Mouse (Mus musculus): ENCODE data around the gene Gm973. TPM values are rescaled to one million over a fixed set of nuclear protein-coding genes. Genes with fewer than 3 reads are reported as not detected.

Gene Gm973
- polyA plus RNA-seq, 1 experiment = 0.13 TPM

DNA sequence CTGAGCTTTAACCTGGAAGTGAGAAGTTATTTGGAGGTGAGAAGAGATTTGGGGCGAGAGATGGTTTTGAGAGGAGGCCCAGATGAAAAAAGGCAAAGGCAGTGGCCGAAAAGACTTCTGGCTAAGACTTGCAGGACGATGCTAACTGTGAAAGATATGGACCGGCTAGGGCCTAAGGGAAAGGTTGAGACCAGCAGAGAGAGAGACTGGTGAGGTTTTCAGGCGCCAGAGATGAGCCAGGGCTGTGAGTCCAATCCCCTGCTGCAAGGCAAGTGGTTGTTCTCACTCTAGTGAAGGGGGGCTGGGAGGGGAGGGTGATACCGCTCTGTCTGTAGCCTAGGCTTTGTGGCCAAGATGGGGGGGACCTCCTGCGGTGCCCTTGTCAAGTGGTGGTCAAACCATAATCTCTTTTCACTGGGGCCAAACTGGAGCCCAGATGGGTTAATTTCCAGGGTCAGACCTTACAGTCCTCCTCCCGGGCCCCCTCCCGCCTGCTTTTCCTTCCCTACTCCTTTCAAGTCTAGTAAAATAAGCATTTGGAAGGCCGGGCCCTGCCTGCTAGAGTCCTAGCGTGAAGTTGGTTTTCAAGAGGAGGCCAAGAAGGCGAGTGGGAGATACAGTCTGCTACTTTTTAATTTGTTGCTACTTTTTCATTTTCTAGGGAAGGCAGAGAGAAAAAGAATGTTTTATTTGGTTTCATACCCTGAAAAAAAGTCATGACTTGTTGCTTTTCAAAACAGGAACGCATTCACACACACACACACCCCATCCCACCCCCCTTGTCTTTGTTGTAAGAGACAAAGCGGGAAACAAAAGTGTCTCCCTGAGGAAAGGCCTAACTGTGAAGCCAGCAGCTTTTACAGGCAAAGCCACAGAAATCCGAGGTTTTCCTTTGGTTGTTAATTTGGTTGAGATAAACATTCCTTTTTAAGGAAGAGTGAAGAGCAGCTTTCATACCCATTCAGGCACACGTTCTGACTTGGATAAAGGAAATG lies 31.0 kb upstream of the Gm973 start:
- no peak overlapping the region; the same call in 1 of the 2 replicates for H3K27ac ChIP-seq (ENCODE audit: insufficient read depth, low read depth, low read length)
- TF ChIP-seq CTCF (IDR thresholded peaks at IDR 0.05; ENCODE audit: extremely low read depth, insufficient read length, insufficient replicate concordance, low read depth, low read length) = no peak
- TF ChIP-seq POLR2A (IDR thresholded peaks at IDR 0.05; ENCODE audit: low read depth, low read length) = no peak
- 0 out of 2 replicates have a peak, but pooled peaks cover 1% of the 10 kb centered on the region for H3K36me3 ChIP-seq (ENCODE audit: control insufficient read depth, insufficient read depth, low read length)
- H3K4me3 ChIP-seq (ENCODE audit: low read depth, low read length) = peak overlapping the region; percentile 73
- H3K4me1 ChIP-seq (ENCODE audit: control insufficient read depth, insufficient read depth, insufficient read length, low read length) = peaks cover 28% of the 10 kb centered on the region
- H3K27me3 ChIP-seq (ENCODE audit: control insufficient read depth, insufficient read depth, low read length) = no peaks in the 10 kb centered on the region
- WGBS = 28% methylated on average over 16 of the region's 16 CpGs

- WGBS = 53% methylated on average over 4 of the region's 4 CpGs
Measured at GRCm38 (mm10) chr1:59485803-59486202, 30.3 kb upstream of the Gm973 start.

GRCm38 (mm10) chr1:59487651-59488051 lies 28.4 kb upstream of the Gm973 start:
- TF ChIP-seq POLR2A (IDR thresholded peaks at IDR 0.05; ENCODE audit: low read depth, low read length) (no peak), CTCF (IDR thresholded peaks at IDR 0.05; ENCODE audit: extremely low read depth, insufficient read length, insufficient replicate concordance, low read depth, low read length) (no peak)
- Histone ChIP-seq H3K4me1 (ENCODE audit: control insufficient read depth, insufficient read depth, insufficient read length, low read length) (peaks cover 28% of the 10 kb centered on the region), H3K36me3 (ENCODE audit: control insufficient read depth, insufficient read depth, low read length) (0 out of 2 replicates have a peak, but pooled peaks cover 1% of the 10 kb centered on the region), H3K27ac (ENCODE audit: insufficient read depth, low read depth, low read length) (peak overlapping the region; percentile 62), H3K4me3 (ENCODE audit: low read depth, low read length) (peak overlapping the region; percentile 20; the same call in 1 of the 2 replicates), H3K27me3 (ENCODE audit: control insufficient read depth, insufficient read depth, low read length) (no peaks in the 10 kb centered on the region)
- WGBS = 13% methylated on average over 10 of the region's 10 CpGs

More at GRCm38 (mm10) chr1:59485803-59486202, 30.3 kb upstream of the Gm973 start:
- Histone ChIP-seq H3K4me1 (ENCODE audit: control insufficient read depth, insufficient read depth, insufficient read length, low read length) (peaks cover 28% of the 10 kb centered on the region), H3K36me3 (ENCODE audit: control insufficient read depth, insufficient read depth, low read length) (0 out of 2 replicates have a peak, but pooled peaks cover 1% of the 10 kb centered on the region), H3K4me3 (ENCODE audit: low read depth, low read length) (no peak overlapping the region), H3K27me3 (ENCODE audit: control insufficient read depth, insufficient read depth, low read length) (no peaks in the 10 kb centered on the region), H3K27ac (ENCODE audit: insufficient read depth, low read depth, low read length) (no peak overlapping the region)
- no peak for TF ChIP-seq POLR2A (IDR thresholded peaks at IDR 0.05; ENCODE audit: low read depth, low read length)
- TF ChIP-seq CTCF (IDR thresholded peaks at IDR 0.05; ENCODE audit: extremely low read depth, insufficient read length, insufficient replicate concordance, low read depth, low read length) = no peak

- Histone ChIP-seq H3K36me3 (ENCODE audit: control insufficient read depth, insufficient read depth, low read length) (0 out of 2 replicates have a peak, but pooled peaks cover 1% of the 10 kb centered on the region), H3K27me3 (ENCODE audit: control insufficient read depth, insufficient read depth, low read length) (no peaks in the 10 kb centered on the region), H3K4me1 (ENCODE audit: control insufficient read depth, insufficient read depth, insufficient read length, low read length) (peaks cover 23% of the 10 kb centered on the region), H3K4me3 (ENCODE audit: low read depth, low read length) (no peak overlapping the region), H3K27ac (ENCODE audit: insufficient read depth, low read depth, low read length) (no peak overlapping the region)
- TF ChIP-seq POLR2A (IDR thresholded peaks at IDR 0.05; ENCODE audit: low read depth, low read length) (no peak), CTCF (IDR thresholded peaks at IDR 0.05; ENCODE audit: extremely low read depth, insufficient read length, insufficient replicate concordance, low read depth, low read length) (no peak)
- 52% methylated on average over 4 of the region's 4 CpGs for WGBS
Measured at GRCm38 (mm10) chr1:59488481-59488880, 27.6 kb upstream of the Gm973 start.

DNA sequence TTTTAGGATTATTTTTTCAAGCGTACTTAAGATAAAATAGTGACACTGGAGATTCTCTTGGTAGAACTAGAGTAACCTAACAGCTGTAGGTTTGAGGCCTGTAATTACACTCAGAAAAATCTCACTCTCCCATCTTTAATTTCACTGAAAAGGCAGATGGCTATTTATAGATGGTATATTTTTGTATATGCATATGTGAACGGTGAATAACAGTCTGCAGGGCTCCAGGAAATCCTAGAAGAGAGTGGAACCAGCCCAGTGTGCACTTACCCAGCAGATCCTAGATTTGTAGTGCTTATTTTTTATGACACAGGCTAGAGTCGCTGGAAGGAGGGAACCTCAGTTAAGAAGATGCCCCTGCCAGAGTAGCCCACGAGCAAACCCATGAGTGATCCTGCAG lies 27.1 kb upstream of the Gm973 start:
- H3K4me3 ChIP-seq (ENCODE audit: low read depth, low read length) = no peak overlapping the region
- no peak overlapping the region for H3K27ac ChIP-seq (ENCODE audit: insufficient read depth, low read depth, low read length)
- peaks cover 18% of the 10 kb centered on the region for H3K4me1 ChIP-seq (ENCODE audit: control insufficient read depth, insufficient read depth, insufficient read length, low read length)
- TF ChIP-seq POLR2A (IDR thresholded peaks at IDR 0.05; ENCODE audit: low read depth, low read length) = no peak
- no peak for TF ChIP-seq CTCF (IDR thresholded peaks at IDR 0.05; ENCODE audit: extremely low read depth, insufficient read length, insufficient replicate concordance, low read depth, low read length)
- WGBS = 65% methylated on average over 4 of the region's 4 CpGs
- 0 out of 2 replicates have a peak, but pooled peaks cover 1% of the 10 kb centered on the region for H3K36me3 ChIP-seq (ENCODE audit: control insufficient read depth, insufficient read depth, low read length)
- no peaks in the 10 kb centered on the region for H3K27me3 ChIP-seq (ENCODE audit: control insufficient read depth, insufficient read depth, low read length)

DNA sequence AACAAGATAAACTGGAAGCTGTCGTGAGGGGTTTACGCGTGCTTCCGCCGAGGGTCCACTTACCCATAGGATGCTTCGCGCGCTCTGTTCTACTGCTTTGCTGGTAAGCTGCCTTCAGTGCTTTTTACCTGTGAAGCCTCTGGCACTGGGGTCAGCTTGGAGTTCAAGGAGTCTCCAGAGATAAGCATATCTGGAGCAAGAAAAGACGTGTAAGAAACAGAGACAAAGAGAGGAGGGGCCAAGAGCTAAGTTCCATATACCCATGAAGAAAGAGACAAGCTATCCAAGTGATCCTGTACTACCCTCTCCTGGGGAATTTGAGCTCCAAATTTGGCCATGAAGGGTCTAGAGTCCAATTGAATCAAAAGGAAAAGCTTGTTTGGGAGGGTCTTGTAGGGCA lies 24.5 kb upstream of the Gm973 start:
- peaks cover 10% of the 10 kb centered on the region for H3K4me1 ChIP-seq (ENCODE audit: control insufficient read depth, insufficient read depth, insufficient read length, low read length)
- no peaks in the 10 kb centered on the region for H3K27me3 ChIP-seq (ENCODE audit: control insufficient read depth, insufficient read depth, low read length)
- H3K4me3 ChIP-seq (ENCODE audit: low read depth, low read length) = no peak overlapping the region
- no peak overlapping the region for H3K27ac ChIP-seq (ENCODE audit: insufficient read depth, low read depth, low read length)
- 86% methylated on average over 9 of the region's 9 CpGs for WGBS
- 0 out of 2 replicates have a peak, but pooled peaks cover 1% of the 10 kb centered on the region for H3K36me3 ChIP-seq (ENCODE audit: control insufficient read depth, insufficient read depth, low read length)
- TF ChIP-seq POLR2A (IDR thresholded peaks at IDR 0.05; ENCODE audit: low read depth, low read length) = no peak
- no peak for TF ChIP-seq CTCF (IDR thresholded peaks at IDR 0.05; ENCODE audit: extremely low read depth, insufficient read length, insufficient replicate concordance, low read depth, low read length)

GRCm38 (mm10) chr1:59492432-59492831 lies 23.6 kb upstream of the Gm973 start:
- 0 out of 2 replicates have a peak, but pooled peaks cover 1% of the 10 kb centered on the region for H3K36me3 ChIP-seq (ENCODE audit: control insufficient read depth, insufficient read depth, low read length)
- H3K27me3 ChIP-seq (ENCODE audit: control insufficient read depth, insufficient read depth, low read length) = no peaks in the 10 kb centered on the region
- 84% methylated on average over 4 of the region's 4 CpGs for WGBS
- H3K4me1 ChIP-seq (ENCODE audit: control insufficient read depth, insufficient read depth, insufficient read length, low read length) = peaks cover 7% of the 10 kb centered on the region
- TF ChIP-seq CTCF (IDR thresholded peaks at IDR 0.05; ENCODE audit: extremely low read depth, insufficient read length, insufficient replicate concordance, low read depth, low read length) (no peak), POLR2A (IDR thresholded peaks at IDR 0.05; ENCODE audit: low read depth, low read length) (no peak)
- H3K4me3 ChIP-seq (ENCODE audit: low read depth, low read length) = no peak overlapping the region
- H3K27ac ChIP-seq (ENCODE audit: insufficient read depth, low read depth, low read length) = no peak overlapping the region

Data from small intestine, adult 2 months (tissue).